Mouse (Mus musculus): Measurements from ENCODE around the gene Btc.

Btc gene

GRCm38 (mm10) chr5:91320348-91320747 lies 82.4 kb downstream of the Btc start:
- no peak for DNase-seq (ENCODE audit: low spot score)

DNA sequence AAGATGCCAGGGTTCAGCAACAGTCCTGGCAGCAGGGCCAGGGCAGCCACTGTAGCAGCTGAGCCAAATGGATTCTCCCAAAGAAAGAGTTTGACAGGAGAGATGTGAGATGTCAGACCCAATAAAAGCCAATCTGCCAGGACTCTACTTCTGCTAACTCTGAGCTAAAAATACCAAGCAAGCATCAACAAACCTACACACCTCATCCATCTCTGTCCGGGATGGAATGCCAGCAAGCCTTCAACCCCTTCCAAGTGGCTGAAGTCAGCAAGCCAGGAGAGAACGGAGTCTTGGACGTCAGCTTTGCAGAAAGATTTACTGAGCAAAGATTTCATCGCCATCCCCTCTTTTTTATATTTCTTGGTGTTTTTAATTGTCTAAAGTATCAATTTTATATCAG lies 88.8 kb downstream of the Btc start:
- no peak for DNase-seq (ENCODE audit: low spot score)

DNA sequence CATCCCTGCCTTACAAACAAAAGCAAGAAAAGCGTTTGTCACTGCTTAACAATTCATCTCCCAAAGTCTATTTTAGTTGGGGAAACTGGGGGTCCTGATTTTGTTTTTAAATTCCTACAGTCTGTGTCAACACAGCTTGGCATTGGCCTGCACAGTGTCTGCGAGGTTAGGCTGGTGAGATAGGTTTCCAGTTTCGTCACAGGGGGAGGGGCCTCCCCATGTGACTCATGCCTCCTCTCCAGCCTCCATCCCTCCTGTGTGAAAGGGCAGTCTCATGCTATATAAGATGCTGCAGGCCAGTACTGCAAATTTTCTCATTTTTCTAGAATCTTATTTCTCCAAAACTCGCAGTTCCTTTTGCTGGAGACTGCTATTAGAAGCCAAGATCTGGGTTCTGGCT lies 91.0 kb downstream of the Btc start:
- no peak for DNase-seq (ENCODE audit: low spot score)

DNA sequence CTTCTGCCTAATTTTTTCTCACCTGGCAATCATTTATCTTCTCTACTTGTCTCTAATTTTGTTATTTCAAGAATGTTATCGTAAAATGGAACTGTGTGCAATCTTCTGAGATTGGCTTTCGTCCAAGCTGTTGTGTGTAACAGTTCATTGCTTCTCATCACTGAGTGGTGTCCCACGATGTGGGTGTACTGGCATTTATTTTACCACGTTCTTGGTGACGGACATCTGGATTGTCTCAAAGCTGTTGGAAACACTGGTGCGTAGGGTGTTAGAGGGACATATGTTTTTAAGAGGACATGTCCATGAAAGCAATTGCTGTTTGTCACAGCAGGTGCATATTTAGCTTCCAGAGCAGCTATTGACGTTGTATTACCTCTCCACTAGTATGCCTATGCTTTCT lies 94.2 kb downstream of the Btc start:
- DNase-seq (ENCODE audit: low spot score), result no peak

- DNase-seq (ENCODE audit: low spot score), result no peak
These were observed 94.9 kb downstream of the Btc start for GRCm38 (mm10) chr5:91307907-91308306.

Measured in testis, postnatal 10 days (tissue).